Mouse (Mus musculus) heart, adult 11 months (tissue): ENCODE measurements at regions not wholly inside any gene's neighbourhood (a gene's known extent, or its start where the extent isn't known, plus 50 kb on each side); places are given as distances from the start of the nearest gene placed in this dataset.

ENCODE experiments used
- DNase-seq: peaks from one replicate; pipeline ENCODE4 v3.0.0; 2022

- DNase-seq: no peak
Measured at GRCm38 (mm10) chr1:136723839-136724443, 99.2 kb downstream of the Zfp281 start.

- DNase-seq: no peak
Measured at GRCm38 (mm10) chr1:136725242-136725641, 100.5 kb downstream of the Zfp281 start.

- no peak for DNase-seq
Measured at GRCm38 (mm10) chr1:136726145-136726935, 101.6 kb downstream of the Zfp281 start.

GRCm38 (mm10) chr1:136727868-136728631, 103.3 kb downstream of the Zfp281 start:
- DNase-seq: no peak

- no peak for DNase-seq
Measured at GRCm38 (mm10) chr1:136728632-136728944, 103.9 kb downstream of the Zfp281 start.

- DNase-seq: no peak
Measured at GRCm38 (mm10) chr1:136730638-136731037, 105.9 kb downstream of the Zfp281 start.

GRCm38 (mm10) chr1:136738030-136738429, 113.3 kb downstream of the Zfp281 start:
- DNase-seq: no peak

GRCm38 (mm10) chr1:136739486-136739885, 114.8 kb downstream of the Zfp281 start:
- peak; percentile 90 for DNase-seq

GRCm38 (mm10) chr1:136741061-136741460, 116.4 kb downstream of the Zfp281 start:
- no peak for DNase-seq

- no peak for DNase-seq
Measured at GRCm38 (mm10) chr1:136749188-136749587, 124.5 kb downstream of the Zfp281 start.

- DNase-seq: no peak
Measured at GRCm38 (mm10) chr1:136751464-136752191, 126.9 kb downstream of the Zfp281 start.

GRCm38 (mm10) chr1:136754286-136754685, 129.6 kb downstream of the Zfp281 start:
- DNase-seq: no peak

GRCm38 (mm10) chr1:136758730-136759129, 134.0 kb downstream of the Zfp281 start:
- DNase-seq: no peak

- no peak for DNase-seq
Measured at GRCm38 (mm10) chr1:136759164-136759563, 134.5 kb downstream of the Zfp281 start.

- DNase-seq: no peak
Measured at GRCm38 (mm10) chr1:136761467-136761866, 136.8 kb downstream of the Zfp281 start.

GRCm38 (mm10) chr1:136768969-136769401, 144.3 kb downstream of the Zfp281 start:
- DNase-seq: no peak

- DNase-seq: no peak
Measured at GRCm38 (mm10) chr1:136773743-136774142, 149.0 kb downstream of the Zfp281 start.

GRCm38 (mm10) chr1:136776211-136776610, 151.5 kb downstream of the Zfp281 start:
- no peak for DNase-seq

- DNase-seq: no peak
Measured at GRCm38 (mm10) chr1:136777263-136777980, 152.7 kb downstream of the Zfp281 start.

GRCm38 (mm10) chr1:136779384-136779783, 154.7 kb downstream of the Zfp281 start:
- no peak for DNase-seq

GRCm38 (mm10) chr1:136781561-136782025, 156.9 kb downstream of the Zfp281 start:
- peak; percentile 79 for DNase-seq

GRCm38 (mm10) chr1:136782261-136782660, 157.6 kb downstream of the Zfp281 start:
- DNase-seq: peak; percentile 86
